Mouse (Mus musculus): ENCODE measurements around the gene Lamb3.

Lamb3 gene

DNA sequence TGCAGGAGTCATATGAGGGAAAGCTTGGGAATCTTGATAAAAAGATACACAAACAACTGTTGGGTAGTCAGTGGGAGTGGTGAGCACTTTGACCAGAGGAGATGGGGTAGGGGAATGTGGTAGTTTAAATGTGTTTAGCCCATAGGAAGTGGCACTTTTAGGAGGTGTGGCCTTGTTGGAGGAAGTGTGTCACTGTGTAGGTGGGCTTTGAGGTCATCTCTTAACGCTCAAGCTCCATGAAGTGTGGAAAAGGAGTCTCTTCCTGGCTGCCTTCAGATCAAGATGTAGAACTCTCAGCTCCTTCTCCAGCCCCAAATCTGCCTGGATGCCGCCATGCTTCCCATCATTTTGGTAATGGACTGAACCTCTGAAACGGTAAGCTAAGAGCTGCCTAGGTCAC, at the start of gene Lamb3:
Lamb3 (plus strand) TSS at position 197 of the 400 bp plus-strand sequence.
- ATAC-seq (ENCODE audit: insufficient number of reproducible peaks, low FRiP score, low TSS enrichment): no peak

DNA sequence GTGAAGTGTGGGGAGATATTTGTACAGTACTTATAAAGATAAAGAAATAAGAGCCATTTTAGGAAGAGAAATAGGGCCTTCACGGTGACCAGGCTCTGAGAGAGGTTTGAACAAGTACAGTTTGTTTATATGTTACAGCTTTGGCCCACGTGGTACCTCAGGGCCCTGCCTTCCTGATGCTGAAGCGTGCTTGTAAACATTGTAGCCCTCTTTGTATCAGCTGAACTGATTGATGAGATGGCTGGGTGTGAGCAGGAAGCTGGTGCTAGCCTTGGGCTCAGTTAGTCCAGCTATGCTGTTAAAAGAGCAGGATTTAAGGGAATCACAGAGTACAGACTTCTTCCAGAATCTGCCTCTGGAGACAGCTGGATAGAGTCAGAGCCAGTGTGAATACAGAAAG, 48.3 kb upstream of the Lamb3 start:
- no peak for ATAC-seq (ENCODE audit: insufficient number of reproducible peaks, low FRiP score, low TSS enrichment)

GRCm38 (mm10) chr1:193159613-193160012, 47.9 kb upstream of the Lamb3 start:
- ATAC-seq (ENCODE audit: insufficient number of reproducible peaks, low FRiP score, low TSS enrichment): no peak

- no peak for ATAC-seq (ENCODE audit: insufficient number of reproducible peaks, low FRiP score, low TSS enrichment)
Measured at GRCm38 (mm10) chr1:193160317-193161032, 47.0 kb upstream of the Lamb3 start.

DNA sequence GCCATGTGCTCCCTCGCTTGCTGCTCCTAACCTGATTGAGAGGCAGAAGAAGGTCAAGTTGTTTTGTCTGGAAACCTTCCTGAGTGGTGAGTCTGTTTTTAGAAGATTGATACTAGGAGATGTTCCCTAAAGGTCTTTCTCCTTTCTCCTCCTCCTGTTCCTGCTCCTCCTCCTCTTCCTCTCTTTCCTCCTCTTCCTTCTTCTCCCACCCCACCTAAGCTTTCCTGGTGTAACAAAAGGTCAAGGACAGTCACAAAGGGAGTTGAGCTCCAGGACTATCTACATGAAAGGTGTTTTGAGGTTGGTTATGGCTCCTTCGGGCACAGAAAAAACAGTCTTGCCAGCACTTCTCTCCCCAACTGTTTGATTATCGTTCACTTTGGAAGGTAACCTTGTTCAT, 39.8 kb upstream of the Lamb3 start, which contains the start of gene A130010J15Rik:
A130010J15Rik (plus strand) TSS at position 301 of the 400 bp plus-strand sequence.
- ATAC-seq (ENCODE audit: insufficient number of reproducible peaks, low FRiP score, low TSS enrichment): no peak

GRCm38 (mm10) chr1:193169228-193169627, 38.3 kb upstream of the Lamb3 start:
- no peak for ATAC-seq (ENCODE audit: insufficient number of reproducible peaks, low FRiP score, low TSS enrichment)

DNA sequence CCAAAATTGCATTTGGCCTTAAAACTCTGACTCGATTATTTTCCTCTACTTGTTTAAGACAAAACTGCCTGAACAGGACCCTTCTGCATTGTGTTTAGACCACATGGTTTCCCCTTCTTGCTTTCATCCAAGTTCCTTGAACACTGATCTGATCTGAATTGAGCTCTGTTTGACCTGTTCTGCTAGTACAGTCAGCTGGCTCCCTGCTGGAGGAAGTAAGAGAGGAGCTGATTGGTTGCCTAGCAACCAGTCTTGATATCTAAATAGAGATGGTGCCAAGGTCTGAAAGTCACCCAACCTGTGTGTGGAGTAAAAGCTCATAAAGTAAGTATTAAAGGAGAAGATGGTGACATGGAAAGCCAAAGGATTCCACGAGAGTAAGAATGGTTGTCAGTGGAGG, 37.6 kb upstream of the Lamb3 start:
- ATAC-seq (ENCODE audit: insufficient number of reproducible peaks, low FRiP score, low TSS enrichment): no peak

- ATAC-seq (ENCODE audit: insufficient number of reproducible peaks, low FRiP score, low TSS enrichment): peak; percentile 94
Measured at GRCm38 (mm10) chr1:193172991-193173809, 34.3 kb upstream of the Lamb3 start.

DNA sequence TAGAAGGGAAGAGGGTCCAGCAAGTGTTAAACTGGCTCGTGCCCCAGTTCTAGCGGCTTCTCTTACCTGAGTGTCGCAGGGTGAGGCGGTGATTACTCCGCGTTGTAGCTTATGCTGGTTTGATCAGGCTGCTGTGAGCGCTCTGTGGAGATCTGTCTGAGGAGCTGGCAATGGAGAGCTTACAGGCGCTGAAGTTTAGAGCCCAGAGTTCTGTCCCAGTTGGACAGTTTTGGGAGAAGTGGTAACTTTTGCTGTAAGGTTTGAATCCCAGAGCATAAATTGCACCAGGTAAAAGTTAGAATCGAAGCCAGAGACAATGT, 33.7 kb upstream of the Lamb3 start:
- no peak for ATAC-seq (ENCODE audit: insufficient number of reproducible peaks, low FRiP score, low TSS enrichment)

- no peak for ATAC-seq (ENCODE audit: insufficient number of reproducible peaks, low FRiP score, low TSS enrichment)
Measured at GRCm38 (mm10) chr1:193174143-193174733, 33.3 kb upstream of the Lamb3 start.

DNA sequence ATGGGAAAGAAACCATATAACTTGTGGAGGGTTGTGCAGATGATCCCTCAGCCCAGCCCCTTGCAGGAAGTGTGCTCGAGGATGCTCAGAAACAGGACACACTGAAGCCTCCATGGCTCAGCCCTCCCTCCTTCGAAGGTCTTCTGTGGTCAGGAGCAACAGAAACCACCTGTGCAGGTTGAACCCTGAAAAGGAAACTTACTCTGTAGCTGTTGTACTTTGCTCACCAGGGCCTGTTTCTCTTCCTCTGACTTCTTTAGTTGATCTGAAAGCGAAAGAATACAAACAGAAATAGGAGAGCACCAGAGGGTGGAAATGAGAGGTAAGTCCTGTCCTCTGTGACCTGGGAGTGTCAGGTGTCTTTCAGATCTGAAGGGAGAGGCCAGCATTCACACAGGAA, 26.4 kb upstream of the Lamb3 start:
- ATAC-seq (ENCODE audit: insufficient number of reproducible peaks, low FRiP score, low TSS enrichment): no peak

- no peak for ATAC-seq (ENCODE audit: insufficient number of reproducible peaks, low FRiP score, low TSS enrichment)
Measured at GRCm38 (mm10) chr1:193188257-193188656, 19.2 kb upstream of the Lamb3 start.

- ATAC-seq (ENCODE audit: insufficient number of reproducible peaks, low FRiP score, low TSS enrichment): no peak
Measured at GRCm38 (mm10) chr1:193189151-193189621, 18.3 kb upstream of the Lamb3 start.

- ATAC-seq (ENCODE audit: insufficient number of reproducible peaks, low FRiP score, low TSS enrichment): no peak
Measured at GRCm38 (mm10) chr1:193189771-193190170, 17.7 kb upstream of the Lamb3 start.

GRCm38 (mm10) chr1:193191675-193192283, 15.7 kb upstream of the Lamb3 start:
- ATAC-seq (ENCODE audit: insufficient number of reproducible peaks, low FRiP score, low TSS enrichment): no peak

GRCm38 (mm10) chr1:193194416-193195140, 12.9 kb upstream of the Lamb3 start:
- ATAC-seq (ENCODE audit: insufficient number of reproducible peaks, low FRiP score, low TSS enrichment): peak; percentile 53; the same call in 1 of the 2 replicates

DNA sequence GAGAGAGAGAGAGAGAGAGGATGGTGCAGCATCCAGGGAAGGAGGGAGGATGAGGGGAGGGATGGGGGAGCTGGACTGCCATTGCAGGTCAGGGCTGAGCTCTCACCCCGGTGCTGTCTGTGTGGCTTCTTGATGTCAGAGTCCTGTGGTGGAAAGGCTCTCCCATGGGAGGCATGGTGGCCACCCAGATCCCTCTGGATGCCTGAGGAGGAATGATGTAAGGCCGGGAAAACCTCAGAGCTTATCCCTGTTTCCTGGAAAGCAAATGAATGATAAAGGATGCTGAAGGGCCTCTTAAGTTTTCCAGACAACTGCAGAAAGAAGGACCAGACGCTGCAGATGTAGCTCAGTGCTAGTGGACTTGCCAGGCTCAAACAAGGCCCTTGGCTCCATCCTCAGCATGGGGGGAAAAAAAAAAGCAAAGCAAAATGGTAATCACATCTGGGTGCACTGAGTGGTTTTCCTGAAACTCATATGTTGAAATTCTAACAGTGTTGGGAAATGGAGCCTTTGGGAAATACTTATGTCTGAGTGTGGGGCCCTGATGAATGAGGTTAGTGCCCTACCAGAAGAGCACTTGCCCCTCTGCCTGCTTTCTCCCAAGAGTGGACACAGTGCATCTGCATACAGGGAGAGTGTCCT, 12.2 kb upstream of the Lamb3 start:
- no peak for ATAC-seq (ENCODE audit: insufficient number of reproducible peaks, low FRiP score, low TSS enrichment)

DNA sequence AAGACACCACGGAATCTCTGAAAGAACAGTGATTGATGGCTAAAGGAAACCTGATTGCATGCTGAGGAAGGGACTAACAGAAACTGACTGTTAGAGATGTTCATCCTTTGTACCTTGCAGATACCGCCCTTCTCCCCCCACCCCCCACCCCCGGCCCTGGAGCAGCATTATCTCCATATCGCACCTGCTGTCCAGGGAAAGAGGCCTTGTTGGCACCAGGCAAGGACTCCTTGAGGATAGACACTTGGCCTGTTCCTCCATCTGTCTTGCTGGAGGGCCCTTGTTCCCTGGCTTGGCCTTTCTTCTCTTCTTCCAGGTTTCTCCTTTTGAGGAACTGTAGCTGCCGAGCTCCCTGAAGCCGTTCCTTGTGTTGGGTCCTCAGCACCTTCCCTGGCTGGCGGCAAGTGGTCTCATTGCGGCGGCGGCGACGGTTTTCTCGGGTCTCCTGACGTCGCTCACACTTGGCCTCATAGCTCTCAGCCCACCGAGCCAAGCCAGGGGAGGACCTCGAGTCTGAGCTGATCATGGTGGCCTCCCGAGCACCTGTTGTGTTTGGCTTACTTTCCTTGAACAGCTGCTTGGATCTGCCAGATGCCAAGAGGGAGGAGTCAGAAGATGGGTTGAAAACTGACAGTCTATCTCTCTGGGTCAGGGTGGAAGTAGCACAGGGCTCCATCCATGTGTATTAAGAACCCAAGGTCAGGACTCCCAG, 9.8 kb upstream of the Lamb3 start:
- no peak for ATAC-seq (ENCODE audit: insufficient number of reproducible peaks, low FRiP score, low TSS enrichment)

DNA sequence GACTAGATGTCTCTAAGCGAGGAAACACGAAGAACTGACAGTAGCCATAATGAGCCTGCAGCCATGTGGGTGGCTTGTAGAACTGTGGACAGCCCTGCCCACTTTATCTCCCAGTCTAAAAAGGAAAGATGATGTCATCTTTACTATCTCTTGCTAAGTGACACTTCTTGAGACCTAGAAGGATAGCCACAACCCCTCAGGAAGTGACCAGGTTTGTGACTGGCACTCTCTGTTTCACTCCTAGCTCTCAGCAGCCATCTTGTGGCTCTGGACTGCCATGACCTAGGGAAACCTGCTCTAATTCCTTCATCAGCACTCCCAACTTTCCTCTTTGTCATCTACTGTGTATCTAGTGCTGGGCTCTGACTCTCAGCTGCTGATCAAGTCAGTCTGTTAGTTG, 9.2 kb upstream of the Lamb3 start:
- no peak for ATAC-seq (ENCODE audit: insufficient number of reproducible peaks, low FRiP score, low TSS enrichment)

All from cerebellum, adult (tissue).